Mouse (Mus musculus) MEL (cell line): ENCODE data around the gene Cldn5. TPM values are rescaled to one million over a fixed set of nuclear protein-coding genes. Genes with fewer than 3 reads are reported as not detected.
A peak's percentile ranks its signal among the peaks of the same experiment; 100 is the strongest.

Source experiments
- DNase-seq: peaks from one replicate; pipeline ENCODE4 v3.0.0; 2011; ENCODE audit warnings: low read depth, low spot score
- H3K27ac ChIP-seq: 2 replicates; pipeline ENCODE4 v1.5.1; 2012; ENCODE audit warnings: low read depth, mild to moderate bottlenecking, control low read depth, low read length, moderate library complexity; ENCODE audit not compliant: control insufficient read depth
- H3K27me3 ChIP-seq, 2 experiments: fragments of 150-350 bp in 1 of 2; sonication (generic) in 1 of 2; 2 replicates each; pipeline ENCODE4 v1.6.1; 2012; ENCODE audit warnings: low read length in 2 of 2, mild to moderate bottlenecking in 2 of 2, improper control_type of control experiment in 1 of 2, moderate library complexity in 1 of 2; ENCODE audit not compliant: insufficient read depth in 2 of 2, control insufficient read depth in 1 of 2
- H3K36me3 ChIP-seq, 2 experiments: 2 replicates each; pipeline ENCODE4 v1.6.1; 2012 to 2014; ENCODE audit warnings: low read length in 2 of 2, improper control_type of control experiment in 1 of 2, inconsistent platforms in 1 of 2, mild to moderate bottlenecking in 1 of 2; ENCODE audit not compliant: insufficient read depth in 2 of 2, control insufficient read depth in 1 of 2
- H3K4me1 ChIP-seq, 2 experiments: fragments of 150-350 bp in 1 of 2; sonication (generic) in 1 of 2; 2 replicates each; pipeline ENCODE4 v1.6.1; 2012; ENCODE audit warnings: low read length in 2 of 2, improper control_type of control experiment in 1 of 2, mild to moderate bottlenecking in 1 of 2; ENCODE audit not compliant: insufficient read depth in 2 of 2, control insufficient read depth in 1 of 2
- H3K4me3 ChIP-seq, 2 experiments: fragments of 150-350 bp in 1 of 2; sonication (generic) in 1 of 2; 2 replicates each; pipeline ENCODE4 v1.5.1; 2012; ENCODE audit warnings: low read depth in 2 of 2, low read length in 2 of 2, mild to moderate bottlenecking in 2 of 2, moderate library complexity in 2 of 2, control low read depth in 1 of 2, improper control_type of control experiment in 1 of 2; ENCODE audit not compliant: control insufficient read depth in 1 of 2, insufficient read depth in 1 of 2
- H3K79me2 ChIP-seq: 2 replicates; pipeline ENCODE4 v1.6.1; 2012; ENCODE audit warnings: mild to moderate bottlenecking, low read length, moderate library complexity; ENCODE audit not compliant: control insufficient read depth, poor library complexity, insufficient read depth
- H3K9ac ChIP-seq: 2 replicates; pipeline ENCODE4 v1.6.1; 2012; ENCODE audit warnings: low read depth, mild to moderate bottlenecking, control low read depth, low read length, moderate library complexity; ENCODE audit not compliant: control insufficient read depth, poor library complexity, severe bottlenecking
- H3K9me3 ChIP-seq: fragments of 150-350 bp; sonication (generic); replicated peaks from 2 replicates; pipeline ENCODE4 v1.6.1; 2012; ENCODE audit warnings: mild to moderate bottlenecking, low read length, improper control_type of control experiment, moderate library complexity; ENCODE audit not compliant: insufficient read depth
- BHLHE40 ChIP-seq: IDR thresholded peaks from 2 replicates; pipeline ENCODE4 v1.6.1; 2012; ENCODE audit warnings: low read depth, mild to moderate bottlenecking, inconsistent platforms, low read length, improper control_type of control experiment, borderline replicate concordance
- CHD1 ChIP-seq: IDR thresholded peaks from 2 replicates; pipeline ENCODE4 v1.6.1; 2012; ENCODE audit warnings: low read depth, mild to moderate bottlenecking, inconsistent platforms, low read length, improper control_type of control experiment
- CHD2 ChIP-seq: IDR thresholded peaks from 2 replicates; pipeline ENCODE4 v1.6.1; 2011; ENCODE audit warnings: low read length, improper control_type of control experiment
- CTCF ChIP-seq, 3 experiments: IDR thresholded peaks in 2 of 3; conservative IDR thresholded peaks in 1 of 3; 2 replicates each; pipeline ENCODE4 v1.5.1; 2011 to 2012; ENCODE audit warnings: low read length in 3 of 3, low read depth in 2 of 3, mild to moderate bottlenecking in 2 of 3, improper control_type of control experiment in 1 of 3, inconsistent platforms in 1 of 3, mixed read lengths in 1 of 3, moderate library complexity in 1 of 3; ENCODE audit not compliant: control insufficient read depth in 1 of 3, insufficient read depth in 1 of 3, poor library complexity in 1 of 3, severe bottlenecking in 1 of 3
- E2F4 ChIP-seq: IDR thresholded peaks from 2 replicates; pipeline ENCODE4 v1.6.1; 2011; ENCODE audit warnings: low read depth, low read length, improper control_type of control experiment, borderline replicate concordance
- EP300 ChIP-seq, 2 experiments: IDR thresholded peaks; 2 replicates each; pipeline ENCODE4 v1.6.1; 2011; ENCODE audit warnings: improper control_type of control experiment in 2 of 2, low read length in 2 of 2, low read depth in 1 of 2, mild to moderate bottlenecking in 1 of 2
- ETS1 ChIP-seq: IDR thresholded peaks from 2 replicates; pipeline ENCODE4 v1.6.1; 2012; ENCODE audit warnings: low read depth, mild to moderate bottlenecking, inconsistent platforms, low read length, improper control_type of control experiment, moderate library complexity
- GABPA ChIP-seq: IDR thresholded peaks from 2 replicates; pipeline ENCODE4 v1.6.1; 2012; ENCODE audit warnings: low read depth, mild to moderate bottlenecking, inconsistent platforms, low read length, improper control_type of control experiment, moderate library complexity
- GATA1 ChIP-seq: IDR thresholded peaks from 2 replicates; pipeline ENCODE4 v1.6.1; 2011; ENCODE audit warnings: low read depth, low read length, improper control_type of control experiment
- JUND ChIP-seq: IDR thresholded peaks from 2 replicates; pipeline ENCODE4 v1.6.1; 2011; ENCODE audit warnings: low read depth, mild to moderate bottlenecking, improper control_type of control experiment, low read length
- MAFK ChIP-seq: IDR thresholded peaks from 2 replicates; pipeline ENCODE4 v1.6.1; 2011; ENCODE audit warnings: low read depth, mild to moderate bottlenecking, low read length, improper control_type of control experiment, borderline replicate concordance
- MAX ChIP-seq: IDR thresholded peaks from 2 replicates; pipeline ENCODE4 v1.6.1; 2011; ENCODE audit warnings: low read length, improper control_type of control experiment
- MAZ ChIP-seq: IDR thresholded peaks from 2 replicates; pipeline ENCODE4 v1.6.1; 2012; ENCODE audit warnings: low read depth, mild to moderate bottlenecking, inconsistent platforms, low read length, improper control_type of control experiment
- MEF2A ChIP-seq: IDR thresholded peaks from 2 replicates; pipeline ENCODE4 v1.6.1; 2014; ENCODE audit warnings: low read depth, mild to moderate bottlenecking, inconsistent platforms, low read length, improper control_type of control experiment; ENCODE audit not compliant: poor library complexity, insufficient replicate concordance, severe bottlenecking; ENCODE audit errors: extremely low read depth
- MXI1 ChIP-seq: IDR thresholded peaks from 2 replicates; pipeline ENCODE4 v1.6.1; 2011; ENCODE audit warnings: mild to moderate bottlenecking, low read depth, low read length, improper control_type of control experiment
- MYB ChIP-seq: IDR thresholded peaks from 2 replicates; pipeline ENCODE4 v1.6.1; 2011; ENCODE audit warnings: mild to moderate bottlenecking, low read depth, low read length, improper control_type of control experiment
- NELFE ChIP-seq: IDR thresholded peaks from 2 replicates; pipeline ENCODE4 v1.6.1; 2011; ENCODE audit warnings: low read depth, low read length, improper control_type of control experiment
- NRF1 ChIP-seq: IDR thresholded peaks from 2 replicates; pipeline ENCODE4 v1.6.1; 2014; ENCODE audit warnings: low read depth, mild to moderate bottlenecking, inconsistent platforms, low read length, improper control_type of control experiment, moderate library complexity; ENCODE audit not compliant: poor library complexity, insufficient read depth, severe bottlenecking
- POLR2A ChIP-seq, 2 experiments: IDR thresholded peaks; 2 replicates each; pipeline ENCODE4 v1.6.1; 2011 to 2012; ENCODE audit warnings: low read length in 2 of 2, mild to moderate bottlenecking in 2 of 2, control low read depth in 1 of 2, improper control_type of control experiment in 1 of 2, low read depth in 1 of 2, moderate library complexity in 1 of 2; ENCODE audit not compliant: control insufficient read depth in 1 of 2, insufficient read depth in 1 of 2, poor library complexity in 1 of 2
- POLR2AphosphoS5 ChIP-seq: IDR thresholded peaks from 2 replicates; pipeline ENCODE4 v1.6.1; 2012; ENCODE audit warnings: low read depth, borderline replicate concordance, mild to moderate bottlenecking, inconsistent platforms, low read length, moderate library complexity, mixed read lengths
- RAD21 ChIP-seq: IDR thresholded peaks from 2 replicates; pipeline ENCODE4 v1.6.1; 2011; ENCODE audit warnings: mild to moderate bottlenecking, low read depth, low read length, improper control_type of control experiment
- SIN3A ChIP-seq: IDR thresholded peaks from 2 replicates; pipeline ENCODE4 v1.6.1; 2012; ENCODE audit warnings: low read length, improper control_type of control experiment, inconsistent platforms
- SMC3 ChIP-seq: IDR thresholded peaks from 2 replicates; pipeline ENCODE4 v1.6.1; 2011; ENCODE audit warnings: low read depth, low read length, improper control_type of control experiment
- TAL1 ChIP-seq: IDR thresholded peaks from 2 replicates; pipeline ENCODE4 v1.6.1; 2012; ENCODE audit warnings: mild to moderate bottlenecking, inconsistent platforms, low read length, moderate library complexity, mixed read lengths
- TBP ChIP-seq: IDR thresholded peaks from 2 replicates; pipeline ENCODE4 v1.8.0; 2011; ENCODE audit warnings: low read depth, low read length, improper control_type of control experiment
- TCF12 ChIP-seq: IDR thresholded peaks from 2 replicates; pipeline ENCODE4 v1.6.1; 2014; ENCODE audit warnings: low read depth, mild to moderate bottlenecking, inconsistent platforms, low read length, improper control_type of control experiment, moderate library complexity
- UBTF ChIP-seq: IDR thresholded peaks from 2 replicates; pipeline ENCODE4 v1.6.1; 2012; ENCODE audit warnings: low read depth, mild to moderate bottlenecking, inconsistent platforms, low read length, improper control_type of control experiment, moderate library complexity, borderline replicate concordance; ENCODE audit not compliant: insufficient read depth
- USF1 ChIP-seq: IDR thresholded peaks from 2 replicates; pipeline ENCODE4 v1.6.1; 2014; ENCODE audit warnings: low read depth, mild to moderate bottlenecking, inconsistent platforms, low read length, improper control_type of control experiment, moderate library complexity
- USF2 ChIP-seq, 2 experiments: IDR thresholded peaks; 2 replicates each; pipeline ENCODE4 v1.6.1; 2011 to 2012; ENCODE audit warnings: improper control_type of control experiment in 2 of 2, low read length in 2 of 2, borderline replicate concordance in 1 of 2, inconsistent platforms in 1 of 2, low read depth in 1 of 2, mild to moderate bottlenecking in 1 of 2; ENCODE audit not compliant: insufficient read depth in 1 of 2
- ZC3H11A ChIP-seq: IDR thresholded peaks from 2 replicates; pipeline ENCODE4 v1.6.1; 2012; ENCODE audit warnings: low read depth, mild to moderate bottlenecking, inconsistent platforms, low read length, improper control_type of control experiment
- ZKSCAN1 ChIP-seq: IDR thresholded peaks from 2 replicates; pipeline ENCODE4 v1.6.1; 2012; ENCODE audit warnings: low read depth, mild to moderate bottlenecking, inconsistent platforms, low read length, improper control_type of control experiment, moderate library complexity
- polyA plus RNA-seq, 2 experiments: library from polyadenylated mRNA; stranded (reverse) in 1 of 2; unstranded in 1 of 2; fragments of >175 nt in 1 of 2; fragments of >200 nt in 1 of 2; gene quantifications; 2 replicates each; pipeline versions ENCODE4 v1.2.1 to v1.2.4; 2012; ENCODE audit warnings: low replicate concordance in 2 of 2, low read depth in 1 of 2; ENCODE audit not compliant: insufficient read length in 2 of 2, insufficient read depth in 1 of 2, missing spikeins in 1 of 2
- total RNA-seq: library from RNA; depleted of rRNA; stranded (reverse); fragments of 300-350 nt; gene quantifications from 2 replicates; pipeline ENCODE4 v1.2.3, GENCODE M21; 2012

Cldn5 gene
- total and polyA plus RNA-seq, 3 experiments = not detected

DNA sequence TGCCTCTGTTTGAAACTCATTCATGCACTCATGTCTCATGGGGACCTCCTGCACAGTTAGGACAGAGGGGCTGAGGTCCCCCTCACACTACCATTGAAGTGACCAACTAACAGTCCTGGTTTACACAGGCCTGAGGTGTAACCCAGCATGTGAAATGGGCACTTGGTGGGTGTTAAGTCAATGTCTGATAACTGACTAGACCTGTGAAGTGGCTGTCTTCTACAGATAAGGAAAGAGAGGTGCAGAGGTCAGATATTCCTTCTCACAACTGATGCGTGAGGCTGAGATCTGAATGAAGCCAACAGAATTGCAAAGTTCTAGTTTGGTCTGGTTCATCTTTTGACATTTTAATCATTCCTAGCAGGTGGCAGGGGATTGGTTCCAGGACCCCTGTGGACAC is 8.8 kb downstream of the Cldn5 start:
- TF ChIP-seq RAD21 = no peak
- TF ChIP-seq CTCF (IDR thresholded peaks at IDR 0.05 in 2 of 3, conservative IDR thresholded peaks at IDR 0.05 in 1 of 3; ENCODE audit: control insufficient read depth in 1 of 3, insufficient read depth in 1 of 3, low read depth in 2 of 3, low read length in 3 of 3, poor library complexity in 1 of 3, severe bottlenecking in 1 of 3) = no peak
- TF ChIP-seq NRF1 = no peak
- TF ChIP-seq SMC3 = no peak
- TF ChIP-seq TAL1 = peak; percentile 52
- TF ChIP-seq CHD1 = no peak
- no peak for TF ChIP-seq USF1
- TF ChIP-seq MAZ = no peak
- no peak for TF ChIP-seq GABPA
- no peak for TF ChIP-seq POLR2A (IDR thresholded peaks at IDR 0.05; ENCODE audit: control insufficient read depth in 1 of 2, insufficient read depth in 1 of 2, low read depth in 1 of 2, low read length in 2 of 2, poor library complexity in 1 of 2)
- TF ChIP-seq ETS1 = no peak
- TF ChIP-seq USF2 (IDR thresholded peaks at IDR 0.05; ENCODE audit: borderline replicate concordance in 1 of 2, insufficient read depth in 1 of 2, low read depth in 1 of 2, low read length in 2 of 2) = no peak
- TF ChIP-seq SIN3A = no peak
- TF ChIP-seq MXI1 = no peak
- no peak for TF ChIP-seq POLR2AphosphoS5
- no peak for TF ChIP-seq MAX
- no peak for TF ChIP-seq ZKSCAN1
- TF ChIP-seq EP300 (IDR thresholded peaks at IDR 0.05; ENCODE audit: low read depth in 1 of 2, low read length in 2 of 2) = peak; percentile 38 to 53
- no peak for TF ChIP-seq MAFK
- peak; percentile 45; the same call in 1 of the 2 replicates for TF ChIP-seq TCF12
- TF ChIP-seq JUND = no peak
- TF ChIP-seq GATA1 = peak; percentile 42; the same call in 1 of the 2 replicates
- no peak for TF ChIP-seq MEF2A
- TF ChIP-seq ZC3H11A = no peak
- TF ChIP-seq E2F4 = no peak
- no peak for TF ChIP-seq CHD2
- no peak for TF ChIP-seq BHLHE40
- no peak for TF ChIP-seq TBP
- no peak for TF ChIP-seq NELFE
- no peak for TF ChIP-seq MYB
- no peak for TF ChIP-seq UBTF
- H3K27ac ChIP-seq = no peak overlapping the region
- peak; percentile 22 for DNase-seq
- no peak overlapping the region for H3K4me3 ChIP-seq
- peaks cover 4 to 10% of the 10 kb centered on the region in 2 experiments for H3K36me3 ChIP-seq
- H3K79me2 ChIP-seq = no peaks in the 10 kb centered on the region
- H3K9me3 ChIP-seq = no peaks in the 10 kb centered on the region
- H3K9ac ChIP-seq = no peak overlapping the region
- H3K27me3 ChIP-seq = no peaks in the 10 kb centered on the region
- H3K4me1 ChIP-seq = peaks cover 0 to 9% of the 10 kb centered on the region in 2 experiments; a peak in 2 of 4 replicates
